Mouse (Mus musculus): ENCODE data around the gene Ankrd45.
"Not testable (repeated sequence)": the region's sequence is repeated elsewhere in the genome, so short reads cannot be mapped to it uniquely, and the experiment has no call there.

Ankrd45 gene

DNA sequence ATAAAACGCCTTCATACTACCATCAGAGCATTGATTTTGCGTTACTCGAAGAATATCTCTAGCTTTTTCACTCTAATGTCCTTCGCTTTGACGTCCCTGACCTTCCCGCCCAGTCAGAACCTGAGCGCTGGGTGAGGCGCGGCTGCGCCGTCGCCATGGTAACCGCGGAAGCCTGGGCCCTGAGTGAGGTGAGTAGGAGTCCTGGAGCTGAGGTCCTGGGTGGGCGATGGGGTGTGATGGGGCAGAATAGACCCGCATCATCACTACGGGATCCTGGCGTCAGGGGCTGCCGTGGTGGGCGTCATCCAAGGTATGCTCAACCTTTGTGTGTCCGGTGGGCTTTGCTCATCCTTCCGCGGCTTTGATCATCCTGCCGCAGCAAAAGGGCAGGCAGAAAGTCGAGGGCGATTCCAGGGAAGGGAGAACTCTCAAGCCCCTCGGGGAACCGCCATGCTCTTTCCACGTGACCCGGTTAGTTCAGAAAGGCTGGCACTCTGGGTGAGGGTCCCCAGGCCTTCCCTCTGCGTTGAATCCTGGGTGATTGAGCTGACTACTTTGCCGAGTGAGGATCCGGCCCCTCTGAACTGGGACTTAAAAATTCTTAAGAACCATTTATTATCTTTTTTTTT, at the start of gene Ankrd45:
Gene Ankrd45, plus strand, starts transcription at position 161 of the 629 bp plus-strand sequence.
- DNase-seq (ENCODE audit: low read depth), result no peak

DNA sequence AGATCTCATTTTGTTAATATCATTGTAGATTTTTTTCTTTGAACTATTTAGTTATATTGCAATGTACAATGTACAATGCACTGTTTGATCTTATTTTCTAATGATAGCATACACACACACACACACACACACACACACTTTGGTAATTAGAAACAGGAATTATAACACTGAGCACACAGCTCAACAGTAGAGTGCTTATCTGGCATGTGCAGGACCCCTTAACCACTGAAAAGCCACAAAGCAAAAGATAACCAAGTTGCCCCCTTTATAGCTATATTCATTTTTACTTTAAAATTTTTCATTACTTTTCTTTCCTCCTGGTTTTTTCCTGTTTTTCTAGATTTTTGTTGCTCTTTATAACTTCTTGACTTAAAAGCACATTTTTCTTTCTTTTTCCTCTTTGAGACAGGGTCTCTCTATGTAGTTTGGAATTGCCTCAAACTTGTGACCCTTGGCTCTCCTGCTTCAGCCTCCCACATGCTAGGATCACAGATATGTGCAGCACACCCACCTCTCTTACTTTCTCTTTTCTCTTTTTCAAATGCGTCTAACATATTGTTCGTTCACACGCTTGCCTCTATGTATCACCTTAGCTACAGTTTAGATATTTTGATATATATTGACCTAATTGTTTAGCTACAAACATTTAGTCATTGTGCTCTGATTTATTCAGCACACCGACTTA, 42.6 kb upstream of the Ankrd45 start:
- no peak for DNase-seq (ENCODE audit: low read depth)

DNA sequence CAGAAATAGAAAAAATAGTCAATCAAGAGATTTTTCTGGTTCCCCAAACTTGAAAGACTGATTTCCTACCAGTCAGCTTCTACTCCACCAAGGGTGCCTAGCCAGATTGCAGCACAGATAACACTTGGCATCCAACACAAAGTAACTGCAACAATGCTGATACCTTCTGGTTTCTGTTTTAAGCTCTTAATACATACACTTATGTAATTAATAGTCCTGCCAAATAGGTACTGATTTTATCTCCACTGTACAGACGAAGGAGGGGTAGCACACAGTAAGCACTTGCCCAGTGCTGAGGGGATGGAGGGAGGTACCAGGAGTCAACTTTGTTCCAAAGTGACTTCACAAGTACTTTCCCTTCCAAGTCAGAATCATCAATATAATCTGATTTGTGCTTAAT, 38.6 kb upstream of the Ankrd45 start:
- no peak for DNase-seq (ENCODE audit: low read depth)

DNA sequence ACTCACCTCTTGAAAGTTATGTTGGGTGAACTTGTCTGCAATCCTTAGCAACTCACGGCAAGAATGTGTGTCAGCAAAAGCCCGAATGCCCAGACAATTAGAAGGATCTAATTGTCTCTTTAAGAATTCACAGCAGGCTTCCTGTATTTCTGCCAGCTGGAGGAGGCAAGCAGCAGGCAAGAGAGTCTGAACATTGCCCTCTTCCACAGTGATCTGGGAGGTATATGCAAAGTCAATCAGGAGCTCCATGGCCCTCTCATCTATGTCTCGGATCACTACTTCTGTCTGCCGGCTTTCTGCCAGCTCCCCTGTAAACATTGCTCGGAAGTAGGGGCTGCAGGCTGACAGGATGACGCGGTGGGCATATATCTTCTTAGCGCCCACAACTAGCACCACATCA, 33.3 kb upstream of the Ankrd45 start:
- no peak for DNase-seq (ENCODE audit: low read depth)

DNA sequence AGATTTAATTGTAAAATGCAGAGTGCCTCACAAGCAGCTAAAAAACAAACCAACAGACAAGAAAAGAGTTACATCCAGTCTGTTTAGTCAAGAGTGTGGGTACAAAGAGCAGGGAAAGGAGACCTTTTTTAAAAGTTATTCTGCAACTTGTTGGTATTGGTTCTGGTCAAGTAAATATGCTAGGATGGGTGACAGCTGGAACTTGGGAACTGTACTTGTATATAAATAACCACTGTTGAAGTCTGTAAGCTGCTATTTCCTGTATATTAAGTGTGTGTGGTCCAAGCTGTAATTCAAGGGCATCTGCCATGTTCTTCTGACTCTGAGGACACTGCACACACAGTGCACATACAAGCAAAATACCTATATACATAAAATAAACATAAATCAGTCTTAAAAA, 27.9 kb upstream of the Ankrd45 start:
- DNase-seq (ENCODE audit: low read depth), result no peak

DNA sequence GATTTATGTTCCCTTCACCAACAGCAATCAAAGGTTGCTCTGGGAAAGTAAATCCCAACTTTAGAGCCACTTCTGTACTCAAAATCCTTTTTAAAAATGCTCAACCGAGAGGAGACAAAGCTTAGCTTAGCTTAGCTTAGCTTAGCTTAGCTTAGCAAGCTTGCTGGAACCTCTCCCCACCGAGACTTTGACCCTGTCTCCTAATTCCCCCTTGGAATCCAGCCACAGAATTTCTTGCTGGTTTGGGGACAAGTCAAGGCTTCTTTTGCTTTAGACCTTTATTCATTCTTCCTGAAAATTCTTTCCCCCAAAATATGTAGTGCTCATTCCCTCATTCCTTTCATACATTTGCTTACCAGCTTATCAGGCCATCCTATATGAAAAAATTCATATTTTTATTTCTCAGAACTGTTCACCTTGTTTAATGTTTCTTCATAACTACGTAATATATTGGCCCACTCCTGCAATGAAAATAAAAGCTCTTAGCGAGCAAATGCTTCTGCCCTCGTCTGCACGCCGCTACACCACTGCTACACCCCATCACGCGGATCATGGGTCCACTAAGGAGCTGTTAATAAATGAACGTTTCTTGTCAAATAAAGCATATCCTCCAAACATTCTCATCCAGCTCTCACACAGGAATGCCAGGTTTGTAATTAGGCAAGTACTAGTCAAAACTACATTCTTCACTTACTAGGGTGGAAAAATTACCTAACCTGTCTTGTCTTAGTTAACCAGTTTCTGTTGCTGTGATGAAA, 19.7 kb upstream of the Ankrd45 start:
- DNase-seq (ENCODE audit: low read depth), result no peak

DNA sequence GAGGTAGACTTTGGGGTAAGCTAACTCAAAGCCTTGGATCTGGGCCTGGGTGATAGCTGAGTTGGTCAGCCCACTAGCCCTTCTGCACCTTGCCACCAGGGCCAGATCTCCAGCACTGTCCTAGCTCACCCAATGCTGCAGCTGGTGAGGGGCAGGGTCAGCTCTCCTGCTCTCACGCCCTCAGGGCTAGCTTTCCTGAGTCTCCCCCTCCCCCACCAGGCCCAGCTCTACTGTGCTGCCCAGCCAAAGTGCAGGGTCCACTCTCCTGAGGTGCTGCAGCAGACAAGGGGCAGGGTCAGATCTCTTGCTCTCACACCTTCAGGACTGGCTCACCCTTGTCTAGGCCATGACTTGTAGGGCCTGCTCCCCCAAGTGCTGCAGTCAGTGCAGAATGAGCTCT, 16.0 kb upstream of the Ankrd45 start:
- DNase-seq (ENCODE audit: low read depth), result no peak

DNA sequence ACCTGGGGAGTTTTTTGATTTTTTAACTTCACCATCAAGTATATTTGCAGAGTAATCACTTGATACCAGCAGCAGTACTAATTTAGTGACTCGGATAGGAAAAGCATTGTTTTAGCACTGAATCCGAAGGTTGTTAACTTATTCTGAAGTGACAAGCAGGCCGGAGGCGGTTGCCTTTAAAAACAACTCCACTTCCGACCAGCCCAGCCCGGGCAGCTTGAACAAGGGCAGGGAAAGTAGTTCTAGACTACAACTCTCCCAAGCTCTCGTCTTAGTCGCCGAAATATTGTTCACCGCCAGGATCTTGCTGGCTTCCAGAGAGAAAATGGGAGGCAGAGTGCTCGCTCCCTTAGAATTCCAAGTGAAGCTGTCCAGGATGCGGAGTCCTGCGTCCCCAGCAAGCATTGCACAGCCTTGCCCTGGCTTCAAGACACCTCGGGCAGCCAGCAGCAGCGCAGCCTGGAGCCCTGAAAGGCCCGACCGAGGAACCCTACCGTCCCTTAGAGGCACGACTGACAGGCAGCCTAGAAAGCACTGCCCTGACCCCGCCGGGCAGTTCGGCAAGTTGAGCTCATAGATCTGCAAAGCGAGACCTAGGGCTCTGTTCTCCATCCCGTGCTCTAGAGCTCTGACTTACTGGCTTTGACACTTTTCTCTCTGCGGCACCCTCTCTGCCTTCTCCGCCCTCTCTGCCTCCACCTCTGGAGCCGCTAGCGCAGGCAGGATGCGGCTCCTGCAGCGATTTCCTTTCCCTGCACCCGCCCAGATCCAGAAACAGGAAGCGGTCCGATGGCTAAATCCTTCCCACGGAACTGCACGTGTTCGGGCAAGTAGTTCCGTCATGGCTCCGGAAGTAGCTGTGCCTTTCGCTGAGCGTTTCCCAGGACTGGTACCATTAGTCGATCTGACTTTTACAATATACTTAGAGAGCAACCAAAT, 11.5 kb upstream of the Ankrd45 start, which contains the start of gene Klhl20:
Gene Klhl20, minus strand, starts transcription at position 786 of the 939 bp plus-strand sequence.
- peak; percentile 99 for DNase-seq (ENCODE audit: low read depth)

DNA sequence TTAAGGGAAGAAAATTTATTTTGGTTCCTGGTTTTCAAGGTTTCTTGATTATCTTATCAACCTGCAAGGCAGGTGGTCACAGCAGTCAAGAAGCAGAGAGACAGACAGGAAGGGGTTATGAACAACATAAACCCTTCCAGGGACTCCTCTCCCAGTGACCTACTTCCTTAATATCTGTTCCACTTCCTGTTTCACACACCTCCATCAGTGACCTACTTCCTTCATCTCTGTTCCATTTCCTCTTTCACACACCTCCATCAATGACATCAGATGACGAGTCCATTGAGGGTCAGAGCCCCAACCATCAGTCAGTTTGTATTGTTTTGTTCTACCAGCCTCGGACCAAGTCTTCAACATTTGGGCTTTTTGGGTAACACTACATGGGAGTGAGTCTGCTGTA, 3.0 kb upstream of the Ankrd45 start:
- DNase-seq (ENCODE audit: low read depth), result no peak

DNA sequence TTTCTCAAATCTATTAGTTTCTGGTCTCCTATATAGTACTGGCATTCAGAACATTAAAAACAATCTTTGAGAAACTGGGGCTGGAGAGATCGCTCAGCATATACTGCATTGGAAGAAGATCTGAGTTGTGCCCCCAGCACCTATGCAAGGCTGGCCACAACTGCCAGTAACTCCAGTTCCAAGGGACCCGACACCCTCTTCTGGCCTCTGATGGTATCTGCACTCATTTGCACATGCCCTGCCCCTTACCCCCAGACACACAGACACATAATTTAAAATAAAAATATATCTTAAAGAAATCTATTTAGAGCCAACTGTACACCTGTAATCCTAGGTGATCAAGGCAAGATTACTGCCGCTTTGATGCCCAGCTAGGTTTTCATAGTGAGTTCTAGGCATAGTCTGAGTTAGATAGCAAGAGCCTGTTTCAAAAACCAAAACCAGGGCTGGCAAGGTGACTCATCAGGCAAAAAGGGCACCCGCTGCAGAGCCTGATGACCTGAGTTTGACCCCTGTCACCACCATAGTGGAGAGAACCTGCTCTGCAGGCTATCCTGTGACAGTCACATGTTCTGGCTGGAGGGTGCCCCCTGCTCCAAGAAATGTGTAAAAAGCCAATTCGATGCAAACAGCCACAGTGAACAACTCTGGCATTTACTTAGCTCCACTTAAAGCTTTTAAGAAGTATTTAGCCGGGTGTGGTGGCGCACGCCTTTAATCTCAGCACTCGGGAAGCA, 2.3 kb upstream of the Ankrd45 start:
- DNase-seq (ENCODE audit: low read depth), result no peak

DNA sequence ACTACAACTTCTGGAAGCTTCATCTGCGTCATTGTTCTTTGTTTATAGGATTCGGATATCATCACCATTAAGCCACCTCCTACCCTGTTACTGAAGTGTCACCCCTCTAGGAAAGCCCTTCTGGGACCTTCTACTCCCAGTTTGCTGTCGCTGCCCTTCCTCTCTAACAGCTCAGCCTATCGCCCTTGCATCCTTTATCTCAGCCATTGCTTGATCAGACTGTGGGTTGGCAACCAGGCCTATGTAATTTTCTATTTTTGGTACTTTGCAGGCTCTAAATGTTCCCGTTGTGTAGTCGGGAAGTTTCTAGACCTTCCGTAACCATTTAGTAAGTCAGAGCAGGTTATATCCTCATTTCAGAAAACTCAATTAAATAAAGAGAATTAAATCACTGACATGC, 725 bp downstream of the Ankrd45 start:
- DNase-seq (ENCODE audit: low read depth), result no peak

DNA sequence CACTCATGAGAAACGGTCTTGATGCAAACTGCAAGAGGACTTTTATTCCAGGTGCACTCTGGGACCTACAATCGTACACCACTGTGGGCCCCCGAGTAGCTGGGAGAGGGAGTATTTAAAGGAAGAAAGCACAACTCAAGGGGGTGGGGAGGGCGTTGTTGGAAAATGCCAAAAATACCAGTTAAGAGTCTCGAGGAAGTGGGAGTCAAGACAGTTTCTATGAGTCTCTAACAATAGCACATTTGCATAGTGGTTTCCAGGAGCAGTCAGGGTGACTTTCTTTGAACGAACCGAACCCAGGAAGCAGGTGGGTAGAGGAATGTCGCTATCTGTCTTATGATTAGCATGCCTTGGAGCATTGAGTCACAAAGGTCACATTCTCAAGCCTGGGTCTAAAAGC, 3.1 kb downstream of the Ankrd45 start:
- not testable (repeated sequence) for DNase-seq (ENCODE audit: low read depth)

DNA sequence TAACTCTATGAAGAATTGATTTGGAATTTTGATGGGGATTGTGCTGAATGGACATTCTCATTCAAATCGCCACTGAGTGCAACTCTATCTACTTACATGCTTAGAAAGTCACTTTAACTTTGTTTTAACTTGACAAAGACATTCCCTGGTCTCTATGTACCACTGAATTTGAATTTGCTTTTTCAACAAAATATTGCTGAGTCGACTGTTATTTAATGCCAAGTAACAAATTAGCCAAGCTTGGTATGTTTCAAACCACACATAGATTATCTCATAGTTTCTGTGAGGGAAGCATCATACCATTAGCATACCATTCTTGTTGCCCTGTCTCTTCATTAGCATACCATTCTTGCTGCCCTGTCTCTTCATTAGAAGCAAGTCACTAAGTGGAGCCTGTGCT, 5.4 kb downstream of the Ankrd45 start:
- DNase-seq (ENCODE audit: low read depth), result no peak

DNA sequence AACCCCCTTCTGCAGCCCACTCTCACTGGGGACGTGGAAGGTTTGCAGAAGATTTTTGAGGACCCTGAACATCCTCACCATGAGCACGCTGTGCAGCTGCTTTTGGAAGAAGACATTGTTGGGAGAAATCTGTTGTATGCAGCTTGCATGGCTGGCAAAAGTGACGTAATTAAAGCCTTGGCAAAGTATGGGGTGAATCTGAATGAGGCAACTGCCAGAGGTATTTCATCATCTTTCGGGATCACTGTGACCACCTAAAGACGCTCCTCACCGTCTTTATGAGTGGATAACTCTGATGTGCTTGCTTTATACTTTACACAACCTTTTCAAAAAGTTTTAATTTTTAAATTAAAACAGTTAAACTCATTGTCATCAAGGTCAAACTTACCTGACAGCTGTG, 8.6 kb downstream of the Ankrd45 start:
- DNase-seq (ENCODE audit: low read depth), result no peak

DNA sequence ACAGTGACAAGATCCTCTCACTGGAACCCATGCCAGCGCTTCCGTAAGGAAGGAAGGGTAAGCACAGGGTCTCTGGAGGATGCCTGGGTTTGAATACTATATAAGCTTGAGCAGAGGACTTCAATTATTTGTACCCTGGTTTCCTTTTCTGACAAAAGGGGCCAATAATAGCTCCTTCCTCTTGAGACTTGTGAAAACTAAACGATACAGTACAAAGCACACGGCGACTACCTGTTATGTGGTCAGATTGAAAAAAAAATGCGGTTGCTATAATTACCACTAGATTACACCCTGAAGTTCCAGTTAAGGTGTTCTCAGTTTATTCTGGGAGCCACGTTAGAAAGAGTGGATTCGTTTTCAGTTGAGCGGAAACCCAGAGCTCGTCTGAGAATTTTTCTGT, 14.1 kb downstream of the Ankrd45 start:
- no peak for DNase-seq (ENCODE audit: low read depth)

DNA sequence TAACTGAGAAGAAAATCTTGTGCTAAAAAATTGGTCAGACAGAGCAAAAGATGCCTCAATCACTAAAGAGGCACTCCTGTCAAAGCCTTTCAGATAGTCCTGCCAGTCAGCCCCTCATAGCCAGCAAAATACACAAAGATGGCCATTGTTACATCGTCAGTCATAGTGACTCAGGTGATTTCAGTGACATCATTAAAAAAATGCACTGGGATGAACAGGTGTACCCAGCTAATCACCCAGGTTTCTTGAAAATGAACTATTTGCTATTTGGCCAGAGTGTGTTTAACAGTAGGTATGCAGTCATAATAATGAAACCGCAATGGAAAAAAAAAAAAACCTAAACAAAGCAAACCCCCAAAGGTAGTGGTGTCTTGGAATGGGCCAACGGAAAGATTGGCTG, 16.7 kb downstream of the Ankrd45 start, which contains the start of gene Tex50:
Gene Tex50, minus strand, starts transcription at position 101 of the 400 bp plus-strand sequence.
- no peak for DNase-seq (ENCODE audit: low read depth)

DNA sequence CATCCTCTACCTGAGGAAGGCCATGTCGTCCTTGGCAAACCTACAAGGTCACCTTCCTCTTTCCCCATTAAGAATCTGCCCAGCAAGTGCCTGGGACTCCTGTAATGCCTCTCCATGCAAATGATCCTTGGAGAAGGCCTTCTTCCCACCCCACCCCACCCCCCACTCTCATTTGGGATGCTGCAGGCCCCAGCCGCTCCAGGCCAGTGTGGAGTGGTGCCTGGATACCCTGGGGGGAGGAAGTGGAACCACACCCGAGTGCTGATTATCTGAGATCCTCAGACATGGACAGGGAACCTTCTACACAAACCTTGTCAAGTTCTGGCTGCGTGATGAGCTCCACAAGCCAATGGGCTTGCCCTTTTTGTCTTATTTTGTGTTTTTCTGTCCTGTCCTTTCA, 17.8 kb downstream of the Ankrd45 start:
- DNase-seq (ENCODE audit: low read depth), result no peak

DNA sequence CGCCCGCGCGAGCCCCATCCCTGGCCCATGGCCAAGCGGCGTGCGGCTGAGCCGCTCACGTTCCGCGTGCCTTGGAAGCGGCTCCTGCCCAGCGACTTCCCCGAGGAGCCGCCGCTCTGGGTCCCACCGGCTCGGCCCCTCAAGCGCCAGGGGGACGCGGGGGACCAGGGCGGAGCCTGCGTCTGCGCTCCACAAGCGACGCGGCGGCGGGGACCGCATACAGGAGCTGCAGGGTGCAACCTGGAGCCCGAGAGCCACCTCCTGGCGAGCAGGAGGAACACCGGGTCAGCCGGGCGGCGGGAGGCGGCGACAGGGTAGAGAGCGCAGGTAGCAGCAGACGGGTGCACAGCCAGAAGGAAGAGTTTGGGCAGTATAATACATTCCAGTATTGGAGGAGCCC, 28.2 kb downstream of the Ankrd45 start:
- peak; percentile 43 for DNase-seq (ENCODE audit: low read depth)

DNA sequence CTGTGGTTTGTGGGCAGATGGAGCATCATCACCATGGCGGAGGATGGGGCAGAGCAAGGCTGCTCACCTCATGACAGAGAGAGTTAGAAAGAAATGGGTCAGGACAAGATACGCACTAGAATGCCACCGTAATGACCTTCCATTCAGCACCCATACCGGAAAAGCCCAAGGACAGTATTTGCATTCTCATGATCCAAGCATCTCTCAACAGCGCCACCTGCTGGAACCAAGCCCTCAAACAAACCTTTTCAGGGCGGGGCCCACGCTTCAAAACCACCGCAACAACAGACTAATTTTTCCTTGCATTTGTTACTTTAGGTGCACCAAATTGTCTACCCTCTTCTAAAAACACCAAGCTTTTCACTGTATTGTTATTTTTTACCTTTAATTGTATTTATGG, 38.2 kb downstream of the Ankrd45 start:
- DNase-seq (ENCODE audit: low read depth), result peak; percentile 57

DNA sequence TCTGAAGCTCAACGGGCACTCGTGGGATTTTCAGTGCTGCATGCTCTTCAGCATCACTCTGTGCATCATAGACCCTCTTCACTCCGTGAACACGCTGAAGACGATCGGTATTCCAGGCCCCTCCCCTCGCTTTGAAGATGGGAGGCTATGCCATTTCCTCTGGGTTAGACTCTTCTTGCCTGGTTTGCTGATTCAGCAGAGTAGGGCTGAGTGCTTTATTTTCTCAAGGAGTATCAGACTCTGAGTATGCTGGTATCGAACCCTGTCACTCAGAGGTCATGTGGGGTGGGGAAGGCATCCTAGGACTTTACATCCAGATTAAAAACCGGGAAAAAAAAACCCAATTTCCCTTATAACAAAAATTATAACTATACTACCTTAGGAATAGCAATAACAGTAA, 39.9 kb downstream of the Ankrd45 start:
- no peak for DNase-seq (ENCODE audit: low read depth)

DNA sequence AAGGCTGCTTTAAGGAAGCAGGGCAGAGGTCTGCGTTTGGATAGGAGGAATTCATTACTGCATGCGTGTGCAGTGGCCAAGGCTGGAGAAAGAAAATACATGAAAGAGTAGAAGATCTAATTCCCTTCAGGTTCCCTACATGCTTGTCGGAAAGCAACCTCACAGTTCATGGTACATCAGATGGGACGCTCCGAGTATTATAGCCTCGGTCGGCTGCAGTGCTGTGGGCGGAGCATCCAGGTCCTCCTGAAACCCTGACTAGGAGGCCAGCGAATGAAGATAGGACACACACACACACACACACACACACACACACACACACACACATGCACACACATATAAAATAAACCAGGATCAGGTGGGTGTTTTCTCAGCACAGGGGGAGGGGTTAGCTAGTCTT, 41.2 kb downstream of the Ankrd45 start:
- DNase-seq (ENCODE audit: low read depth), result no peak
